In the genomic region with DNA sequence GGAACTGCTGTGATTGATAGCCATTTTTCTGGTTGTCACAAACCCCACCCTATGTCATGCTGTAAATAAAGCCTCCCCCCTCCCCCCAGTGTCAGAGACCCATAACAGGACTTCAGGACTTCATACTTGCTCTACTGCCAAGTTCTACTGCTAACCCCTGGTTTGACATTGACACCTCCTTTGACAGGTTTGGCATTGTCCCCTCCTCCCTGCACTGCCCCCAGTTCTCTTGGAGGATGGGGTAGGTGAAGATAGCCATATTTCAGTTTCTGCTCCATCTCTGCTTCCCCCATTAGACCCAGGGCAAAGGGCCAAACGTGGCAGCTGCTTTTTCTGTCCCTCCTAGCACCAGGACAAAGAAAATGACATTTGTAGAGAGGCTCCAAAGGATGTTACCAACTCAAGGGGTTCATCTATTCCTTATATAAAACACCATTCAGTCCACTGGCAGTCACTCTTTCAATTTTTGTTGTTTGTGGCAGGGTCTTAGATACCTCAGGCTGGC, we compare ENCODE assay signal across 17 mouse cellular contexts.
"Had no signal": no experiment of that assay in that cellular context is flagged by ENCODE, and none has a peak within 500 bp of the region (broad histone marks: within the 10 kb centered on the region; RNA-seq: fewer than 3 reads in every experiment).

No protein-coding gene starts in this region.

- H3K4me3 ChIP-seq: limb, embryonic 15.5 days; liver, embryonic 13.5 days; lung, embryonic 15.5 days; midbrain, embryonic 12.5 days; neural tube, embryonic 13.5 days had no signal

- H3K27me3 ChIP-seq: limb, embryonic 15.5 days; lung, embryonic 15.5 days had no signal

- H3K9me3 ChIP-seq: limb, embryonic 15.5 days; liver, embryonic 13.5 days; lung, embryonic 15.5 days; midbrain, embryonic 12.5 days; neural tube, embryonic 13.5 days had no signal

- H3K36me3 ChIP-seq: limb, embryonic 15.5 days; liver, embryonic 13.5 days; lung, embryonic 15.5 days; midbrain, embryonic 12.5 days; neural tube, embryonic 13.5 days had no signal

- H3K9ac ChIP-seq: limb, embryonic 15.5 days; liver, embryonic 13.5 days; liver, postnatal 0 days; lung, embryonic 15.5 days; midbrain, embryonic 12.5 days; neural tube, embryonic 13.5 days had no signal

- DNase-seq: kidney, adult 2 months; kidney, postnatal 14 days; layer of hippocampus, adult 9-11 months; layer of hippocampus, postnatal 36 days; liver, embryonic 13.5 days; liver, postnatal 0 days; lung, postnatal 14 days; retina, postnatal 1 day; right cerebral cortex, postnatal 4 days; spleen, adult 18-20 months; thymus, adult 18-20 months; thymus, postnatal 14 days had no signal

- H3K27ac ChIP-seq: liver, embryonic 13.5 days; midbrain, embryonic 12.5 days had no signal

- H3K4me2 ChIP-seq: liver, embryonic 13.5 days; lung, embryonic 15.5 days; midbrain, embryonic 12.5 days; neural tube, embryonic 13.5 days had no signal

- ATAC-seq: liver, postnatal 0 days; midbrain, embryonic 16.5 days had no signal
